9 mouse cellular contexts compared by ENCODE assay signal in genomic region chr11:60305611-60306010, GRCm38 (mm10). TPM values are rescaled to one million over a fixed set of nuclear protein-coding genes. Genes with fewer than 3 reads are reported as not detected.
DNase-seq lines count a peak whose midpoint lies in the region; ATAC-seq lines count a peak whose summit lies in the region.
"Had no signal": no experiment of that assay in that cellular context is flagged by ENCODE, and none has a peak within 500 bp of the region (broad histone marks: within the 10 kb centered on the region; RNA-seq: fewer than 3 reads in every experiment).

No protein-coding gene starts in this region.

- no peaks in the 10 kb centered on the region for H3K36me3 ChIP-seq in liver, embryonic 13.5 days
- H3K36me3 ChIP-seq in embryonic facial prominence, embryonic 14.5 days (ENCODE audit: control insufficient read depth, insufficient read depth, low read length), result no peaks in the 10 kb centered on the region

- no peak overlapping the region for H3K4me3 ChIP-seq in liver, embryonic 13.5 days (replicated peaks)
- no peak overlapping the region for H3K4me3 ChIP-seq in embryonic facial prominence, embryonic 14.5 days (ENCODE audit: low read depth, low read length)

- no peaks in the 10 kb centered on the region for H3K27me3 ChIP-seq in liver, embryonic 13.5 days
- no peaks in the 10 kb centered on the region for H3K27me3 ChIP-seq in embryonic facial prominence, embryonic 14.5 days (replicated peaks; ENCODE audit: control insufficient read depth, insufficient read depth, low read length)

- no peaks in the 10 kb centered on the region for H3K9me3 ChIP-seq in liver, embryonic 13.5 days (replicated peaks)
- peaks cover 5% of the 10 kb centered on the region; the same call in 1 of the 2 replicates for H3K9me3 ChIP-seq in embryonic facial prominence, embryonic 14.5 days (ENCODE audit: control insufficient read depth, low read length)

- no peak for ATAC-seq in liver, embryonic 13.5 days (ENCODE audit: low read depth)
- peak; percentile 81 for ATAC-seq in CD4-positive, CD25-positive, alpha-beta regulatory T cell, adult 4 months
- ATAC-seq in embryonic facial prominence, embryonic 14.5 days (ENCODE audit: low read depth), result no peak
- peak; percentile 80 for ATAC-seq in megakaryocyte, adult 5-6 weeks (ENCODE audit: poor library complexity, severe bottlenecking)

- H3K27ac ChIP-seq in liver, embryonic 13.5 days, result 0 out of 2 replicates have a peak overlapping the region, but pooled peaks have one; percentile 2
- 0 out of 2 replicates have a peak overlapping the region, but pooled peaks have one; percentile 28 for H3K27ac ChIP-seq in embryonic facial prominence, embryonic 14.5 days (replicated peaks; ENCODE audit: low read depth, low read length)
- H3K27ac ChIP-seq: stomach, postnatal 0 days had no signal

- H3K4me1 ChIP-seq in liver, embryonic 13.5 days (replicated peaks), result peaks cover 74% of the 10 kb centered on the region
- peaks cover 20% of the 10 kb centered on the region for H3K4me1 ChIP-seq in embryonic facial prominence, embryonic 14.5 days (ENCODE audit: control insufficient read depth, insufficient read depth, low read length)

- WGBS in liver, embryonic 13.5 days (ENCODE audit: insufficient replicate concordance), result 43% methylated on average over 4 of the region's 4 CpGs
- WGBS in embryonic facial prominence, embryonic 14.5 days, result 52% methylated on average over 4 of the region's 4 CpGs

- H3K4me2 ChIP-seq in liver, embryonic 13.5 days, result 0 out of 2 replicates have a peak overlapping the region, but pooled peaks have one; percentile 7
- no peak overlapping the region for H3K4me2 ChIP-seq in embryonic facial prominence, embryonic 14.5 days (ENCODE audit: low read depth, low read length)

- no peak for DNase-seq in liver, embryonic 13.5 days
- DNase-seq in liver, result no peak
- no peak for DNase-seq in embryonic facial prominence, embryonic 14.5 days (ENCODE audit: low spot score)
- DNase-seq in c-Kit-positive CD71-positive TER-119-positive erythroid progenitor cells, embryonic 14.5 days (ENCODE audit: low spot score), result no peak
- DNase-seq in adrenal gland, adult 8-10 months, result no peak
- DNase-seq: gastrocnemius, postnatal 10 days had no signal

- no peak overlapping the region for H3K9ac ChIP-seq in liver, embryonic 13.5 days
- H3K9ac ChIP-seq in embryonic facial prominence, embryonic 14.5 days (ENCODE audit: low read depth, low read length), result no peak overlapping the region; the same call in 1 of the 2 replicates

RNA-seq across cellular contexts. Expression of gene Tom1l2, which starts 47.1 kb away (rescaled TPM):
- polyA plus RNA-seq in liver, embryonic 13.5 days (2015; fragmentation: Nextera tagmentation; extraction: Ambion mirVana), result 4.6 and 5.1 TPM in 2 replicates
- 10 to 100 TPM; 29.4 to 56.3 TPM for polyA plus RNA-seq in CD4-positive, CD25-positive, alpha-beta regulatory T cell, adult 4 months (2017; shearing (Covaris generic))
- 21.8 and 23.4 TPM in 2 replicates for polyA plus RNA-seq in embryonic facial prominence, embryonic 14.5 days (2014; fragmentation: Nextera tagmentation; extraction: Ambion mirVana)
- 6.0 and 6.3 TPM in 2 replicates for total RNA-seq in megakaryocyte, adult 5-6 weeks (2015)
- total RNA-seq in megakaryocyte, adult 5-6 weeks (2017), result 4.3 and 6.1 TPM in 2 replicates
- 100 to 1,000 TPM in 3 of 4 experiments, 10 to 100 TPM in 1; 98.4 to 137 (median 112) TPM for total RNA-seq in adrenal gland, adult 8-10 months (2022)

RNA-seq across cellular contexts. Expression of gene Drc3, which starts 47.5 kb away (rescaled TPM):
- polyA plus RNA-seq in liver, embryonic 13.5 days (2015; fragmentation: Nextera tagmentation; extraction: Ambion mirVana), result 0.33 and 0.56 TPM in 2 replicates
- polyA plus RNA-seq in CD4-positive, CD25-positive, alpha-beta regulatory T cell, adult 4 months (2017; shearing (Covaris generic)), result under 1 TPM; 0.23 to 0.53 TPM
- polyA plus RNA-seq in embryonic facial prominence, embryonic 14.5 days (2014; fragmentation: Nextera tagmentation; extraction: Ambion mirVana), result 4.2 and 7.9 TPM in 2 replicates
- 0.16 TPM in 1 of 2 replicates, not detected in the other for total RNA-seq in megakaryocyte, adult 5-6 weeks (2015)
- total RNA-seq in megakaryocyte, adult 5-6 weeks (2017), result 0.11 and 0.98 TPM in 2 replicates
- total RNA-seq in adrenal gland, adult 8-10 months (2022), result 1 to 10 TPM; 1.8 to 3.8 (median 2.7) TPM

Comparison
In these comparisons a context has a peak if more than half of its experiments do, and no peak if none do; other contexts are left out.
1. ATAC-seq: peak in CD4-positive, CD25-positive, alpha-beta regulatory T cell, adult 4 months (single experiment) and megakaryocyte, adult 5-6 weeks (single experiment); none in liver, embryonic 13.5 days (single experiment) and embryonic facial prominence, embryonic 14.5 days (single experiment).